Mouse (Mus musculus) adrenal gland (tissue): ENCODE data around the gene Arsa.

ENCODE experiments used
- intact Hi-C: fragments of 180-260 bp; cut with DNase I; formaldehyde crosslinking; loops from one replicate; pipeline ENCODE4 v1.15.1; 2025
- long read RNA-seq, 2 experiments: library from polyadenylated mRNA; unstranded; transcript quantifications; one replicate each; pipeline ENCODE4 v2.0.0; 2020; ENCODE audit warnings: borderline replicate concordance in 1 of 2; ENCODE audit not compliant: insufficient replicate concordance in 1 of 2

The Arsa gene
- long read RNA-seq, experiment 1, partial matches to known transcripts = 5 of 7 reads
- long read RNA-seq, experiment 1, other reads (novel, unspliced or antisense) = 2 of 7 reads
- long read RNA-seq, experiment 2, partial matches to known transcripts = 7 of 8 reads
- long read RNA-seq, experiment 2, other reads (novel, unspliced or antisense) = 1 of 8 reads

- intact Hi-C loops = no loop called here
Measured at GRCm38 (mm10) chr15:89477091-89477491, at the start of gene Arsa. TSS of gene Arsa (minus strand) at chr15:89477425.

GRCm38 (mm10) chr15:89526776-89527325 lies 49.6 kb upstream of the Arsa start:
- intact Hi-C loops = no loop called here

GRCm38 (mm10) chr15:89525896-89526295 lies 48.7 kb upstream of the Arsa start:
- intact Hi-C loops = no loop called here

GRCm38 (mm10) chr15:89525464-89525863 lies 48.2 kb upstream of the Arsa start:
- intact Hi-C loops = no loop called here

GRCm38 (mm10) chr15:89524611-89525415 lies 47.6 kb upstream of the Arsa start:
- intact Hi-C loops = no loop called here

- intact Hi-C loops = no loop called here
Measured at GRCm38 (mm10) chr15:89524001-89524571, 46.9 kb upstream of the Arsa start.

- intact Hi-C loops = no loop called here
Measured at GRCm38 (mm10) chr15:89523283-89523832, 46.1 kb upstream of the Arsa start.

GRCm38 (mm10) chr15:89522566-89523282 lies 45.5 kb upstream of the Arsa start:
- intact Hi-C loops = no loop called here

- intact Hi-C loops = no loop called here
Measured at GRCm38 (mm10) chr15:89521951-89522350, 44.7 kb upstream of the Arsa start.

- intact Hi-C loops = no loop called here
Measured at GRCm38 (mm10) chr15:89512679-89513078, 35.5 kb upstream of the Arsa start.

GRCm38 (mm10) chr15:89507751-89508150 lies 30.5 kb upstream of the Arsa start:
- intact Hi-C loops = no loop called here

GRCm38 (mm10) chr15:89504838-89505237 lies 27.6 kb upstream of the Arsa start:
- intact Hi-C loops = no loop called here

- intact Hi-C loops = no loop called here
Measured at GRCm38 (mm10) chr15:89501321-89501720, 24.1 kb upstream of the Arsa start.

- intact Hi-C loops = no loop called here
Measured at GRCm38 (mm10) chr15:89500221-89500791, 23.1 kb upstream of the Arsa start.

GRCm38 (mm10) chr15:89499784-89500220 lies 22.6 kb upstream of the Arsa start:
- intact Hi-C loops = no loop called here

GRCm38 (mm10) chr15:89498961-89499688 lies 21.9 kb upstream of the Arsa start, which contains the start of gene Shank3:
TSS of gene Shank3 (plus strand) at chr15:89499623.
- intact Hi-C loops = no loop called here

GRCm38 (mm10) chr15:89498049-89498960 lies 21.1 kb upstream of the Arsa start:
- intact Hi-C loops = no loop called here

GRCm38 (mm10) chr15:89497391-89498048 lies 20.3 kb upstream of the Arsa start:
- intact Hi-C loops = no loop called here
